Mouse (Mus musculus) CH12.LX (cell line): ENCODE results near the gene Tmem186. TPM values are rescaled to one million over a fixed set of nuclear protein-coding genes. Genes with fewer than 3 reads are reported as not detected.

ENCODE experiments used
- DNase-seq: peaks from one replicate; pipeline ENCODE4 v3.0.0-alpha.2; 2013; ENCODE audit errors: extremely low read depth
- H3K27ac ChIP-seq: 2 replicates; pipeline ENCODE4 v1.5.1; 2012; ENCODE audit warnings: low read depth, mild to moderate bottlenecking, control low read depth, moderate library complexity; ENCODE audit not compliant: insufficient read depth
- H3K27me3 ChIP-seq: replicated peaks from 2 replicates; pipeline ENCODE3; 2012; ENCODE audit warnings: inconsistent platforms
- H3K36me3 ChIP-seq, 2 experiments: replicated peaks in 1 of 2; 2 replicates each; pipeline versions ENCODE3 to v1.6.1; 2012; ENCODE audit warnings: inconsistent platforms in 1 of 2, low read length in 1 of 2, mild to moderate bottlenecking in 1 of 2, mixed read lengths in 1 of 2, moderate library complexity in 1 of 2; ENCODE audit not compliant: control insufficient read depth in 1 of 2, insufficient read depth in 1 of 2
- H3K4me1 ChIP-seq, 2 experiments: 2 replicates each; pipeline ENCODE4 v1.6.1; 2012; ENCODE audit warnings: inconsistent platforms in 1 of 2, moderate library complexity in 1 of 2; ENCODE audit not compliant: insufficient read depth in 2 of 2, control insufficient read depth in 1 of 2
- H3K4me2 ChIP-seq: 2 replicates; pipeline ENCODE4 v1.6.1; 2012; ENCODE audit warnings: low read depth, mild to moderate bottlenecking, control low read depth; ENCODE audit not compliant: poor library complexity, insufficient read depth, severe bottlenecking
- H3K4me3 ChIP-seq, 3 experiments: fragments of 150-350 bp in 1 of 3; sonication (generic) in 1 of 3; replicated peaks in 1 of 3; 2 replicates each; pipeline versions ENCODE3 to v1.5.1; 2011 to 2012; ENCODE audit warnings: low read depth in 2 of 3, low read length in 2 of 3, mild to moderate bottlenecking in 2 of 3, moderate library complexity in 2 of 3, control low read depth in 1 of 3, improper control_type of control experiment in 1 of 3, inconsistent platforms in 1 of 3, mixed read lengths in 1 of 3; ENCODE audit not compliant: poor library complexity in 1 of 3
- H3K79me2 ChIP-seq: replicated peaks from 2 replicates; pipeline ENCODE4 v1.6.1; 2012; ENCODE audit warnings: mild to moderate bottlenecking, moderate library complexity; ENCODE audit not compliant: control insufficient read depth, poor library complexity, insufficient read depth, severe bottlenecking; ENCODE audit errors: extremely low read depth
- H3K9ac ChIP-seq: 2 replicates; pipeline ENCODE4 v1.6.1; 2012; ENCODE audit warnings: low read depth, mild to moderate bottlenecking, control low read depth, moderate library complexity; ENCODE audit not compliant: insufficient read depth
- H3K9me3 ChIP-seq: replicated peaks from 2 replicates; pipeline ENCODE3; 2012; ENCODE audit warnings: low read length, inconsistent platforms, mixed read lengths
- CTCF ChIP-seq, 2 experiments: IDR thresholded peaks in 1 of 2; conservative IDR thresholded peaks in 1 of 2; 2 replicates each; pipeline ENCODE4 v1.5.1; 2011 to 2012; ENCODE audit warnings: low read depth in 2 of 2, low read length in 2 of 2, improper control_type of control experiment in 1 of 2, inconsistent platforms in 1 of 2, mild to moderate bottlenecking in 1 of 2, moderate library complexity in 1 of 2
- E2F4 ChIP-seq: IDR thresholded peaks from 2 replicates; pipeline ENCODE4 v1.6.1; 2011; ENCODE audit warnings: low read depth, low read length, improper control_type of control experiment; ENCODE audit not compliant: insufficient replicate concordance
- ELF1 ChIP-seq: IDR thresholded peaks from 2 replicates; pipeline ENCODE4 v1.6.1; 2014; ENCODE audit warnings: low read depth, mild to moderate bottlenecking, inconsistent platforms, low read length, improper control_type of control experiment
- ETS1 ChIP-seq: conservative IDR thresholded peaks from 2 replicates; pipeline ENCODE4 v1.6.1; 2012; ENCODE audit warnings: low read depth, mild to moderate bottlenecking, inconsistent platforms, low read length, improper control_type of control experiment, moderate library complexity
- HCFC1 ChIP-seq: IDR thresholded peaks from 2 replicates; pipeline ENCODE4 v1.6.1; 2012; ENCODE audit warnings: low read depth, mild to moderate bottlenecking, inconsistent platforms, low read length, improper control_type of control experiment
- JUN ChIP-seq: IDR thresholded peaks from 2 replicates; pipeline ENCODE4 v1.6.1; 2011; ENCODE audit warnings: low read depth, mild to moderate bottlenecking, low read length, improper control_type of control experiment, moderate library complexity; ENCODE audit not compliant: insufficient read depth
- MAFK ChIP-seq: IDR thresholded peaks from 2 replicates; pipeline ENCODE4 v1.6.1; 2011; ENCODE audit warnings: low read length, improper control_type of control experiment; ENCODE audit not compliant: insufficient replicate concordance
- MAX ChIP-seq: IDR thresholded peaks from 2 replicates; pipeline ENCODE4 v1.6.1; 2011; ENCODE audit warnings: low read length, improper control_type of control experiment
- MEF2A ChIP-seq: IDR thresholded peaks from 2 replicates; pipeline ENCODE4 v1.6.1; 2014; ENCODE audit warnings: low read depth, mild to moderate bottlenecking, inconsistent platforms, low read length, improper control_type of control experiment, borderline replicate concordance
- MXI1 ChIP-seq: IDR thresholded peaks from 2 replicates; pipeline ENCODE4 v1.6.1; 2011; ENCODE audit warnings: mild to moderate bottlenecking, low read depth, low read length, improper control_type of control experiment
- NELFE ChIP-seq: IDR thresholded peaks from 2 replicates; pipeline ENCODE4 v1.6.1; 2011; ENCODE audit warnings: low read depth, low read length, improper control_type of control experiment
- NRF1 ChIP-seq: IDR thresholded peaks from 2 replicates; pipeline ENCODE4 v1.6.1; 2014; ENCODE audit warnings: low read depth, mild to moderate bottlenecking, inconsistent platforms, low read length, improper control_type of control experiment, moderate library complexity
- PAX5 ChIP-seq: IDR thresholded peaks from 2 replicates; pipeline ENCODE4 v1.6.1; 2012; ENCODE audit warnings: low read length, inconsistent platforms, mixed read lengths
- POLR2A ChIP-seq: IDR thresholded peaks from 2 replicates; pipeline ENCODE4 v1.6.1; 2011; ENCODE audit warnings: low read depth, mild to moderate bottlenecking, improper control_type of control experiment, low read length
- RAD21 ChIP-seq: IDR thresholded peaks from 2 replicates; pipeline ENCODE4 v1.6.1; 2011; ENCODE audit warnings: low read depth, mild to moderate bottlenecking, low read length, improper control_type of control experiment, moderate library complexity
- RCOR1 ChIP-seq: conservative IDR thresholded peaks from 2 replicates; pipeline ENCODE4 v1.6.1; 2012; ENCODE audit warnings: low read depth, mild to moderate bottlenecking, inconsistent platforms, low read length, improper control_type of control experiment
- SMC3 ChIP-seq: IDR thresholded peaks from 2 replicates; pipeline ENCODE4 v1.6.1; 2011; ENCODE audit warnings: low read depth, low read length, improper control_type of control experiment
- TCF12 ChIP-seq: IDR thresholded peaks from 2 replicates; pipeline ENCODE4 v1.6.1; 2014; ENCODE audit warnings: low read depth, mild to moderate bottlenecking, inconsistent platforms, low read length, improper control_type of control experiment
- USF1 ChIP-seq: IDR thresholded peaks from 2 replicates; pipeline ENCODE4 v1.6.1; 2014; ENCODE audit warnings: low read depth, mild to moderate bottlenecking, inconsistent platforms, low read length, improper control_type of control experiment
- USF2 ChIP-seq: conservative IDR thresholded peaks from 2 replicates; pipeline ENCODE4 v1.6.1; 2011; ENCODE audit warnings: low read depth, low read length, improper control_type of control experiment
- ZC3H11A ChIP-seq: IDR thresholded peaks from 2 replicates; pipeline ENCODE4 v1.6.1; 2012; ENCODE audit warnings: low read depth, mild to moderate bottlenecking, inconsistent platforms, low read length, improper control_type of control experiment
- ZNF384 ChIP-seq: IDR thresholded peaks from 2 replicates; pipeline ENCODE4 v1.6.1; 2012; ENCODE audit warnings: low read depth, low read length, improper control_type of control experiment, inconsistent platforms
- dilution Hi-C: fragments of 300-500 bp; cut with MboI; formaldehyde crosslinking; loops from 2 replicates; pipeline ENCODE4 v1.14.3; 2020; ENCODE audit warnings: low sequenced_read_pairs; ENCODE audit not compliant: extremely low pct_unique_long_range_greater_than_20kb, extremely low pct_ligation_motif_present
- in situ Hi-C: fragments of 300-500 bp; cut with MboI; formaldehyde crosslinking; loops from 3 replicates; pipeline ENCODE4 v1.14.3; 2019; ENCODE audit warnings: low sequenced_read_pairs, low pct_ligation_motif_present, low pct_unique_long_range_greater_than_20kb, mixed read lengths
- polyA plus RNA-seq: library from polyadenylated mRNA; unstranded; fragments of >175 nt; gene quantifications from 2 replicates; pipeline ENCODE4 v1.2.1, GENCODE M21; 2012; ENCODE audit warnings: low read depth; ENCODE audit not compliant: insufficient read length
- total RNA-seq, 2 experiments: library from RNA; depleted of rRNA; stranded (reverse); fragments of 300-350 nt in 1 of 2; fragments of >200 nt in 1 of 2; gene quantifications; 2 replicates each; pipeline ENCODE4 v1.2.3; 2012 to 2014

Tmem186 gene
- total and polyA plus RNA-seq, 3 experiments: 19.7 to 22.2 (median 21.9) TPM

GRCm38 (mm10) chr16:8603789-8604188, 33.7 kb downstream of the Tmem186 start:
- H3K79me2 ChIP-seq: no peaks in the 10 kb centered on the region
- H3K27me3 ChIP-seq: peaks cover 72% of the 10 kb centered on the region
- H3K4me2 ChIP-seq: no peak overlapping the region
- no peak overlapping the region for H3K27ac ChIP-seq
- dilution Hi-C loops: no loop called here
- no peak overlapping the region for H3K4me3 ChIP-seq
- H3K36me3 ChIP-seq: no peaks in the 10 kb centered on the region
- in situ Hi-C loops: no loop called here
- no peak for DNase-seq
- no peak overlapping the region for H3K9ac ChIP-seq
- no peaks in the 10 kb centered on the region for H3K9me3 ChIP-seq
- H3K4me1 ChIP-seq: no peaks in the 10 kb centered on the region
- no peak for TF ChIP-seq MEF2A
- TF ChIP-seq RCOR1: no peak
- TF ChIP-seq PAX5: no peak
- TF ChIP-seq RAD21: no peak
- no peak for TF ChIP-seq TCF12
- TF ChIP-seq ETS1: no peak
- TF ChIP-seq ZC3H11A: no peak
- no peak for TF ChIP-seq ZNF384
- TF ChIP-seq E2F4: no peak
- TF ChIP-seq MAX: no peak

- Histone ChIP-seq H3K4me3 (no peak overlapping the region), H3K79me2 (no peaks in the 10 kb centered on the region), H3K4me2 (no peak overlapping the region), H3K27ac (no peak overlapping the region), H3K27me3 (peaks cover 81% of the 10 kb centered on the region), H3K9me3 (no peaks in the 10 kb centered on the region), H3K9ac (no peak overlapping the region), H3K4me1 (no peaks in the 10 kb centered on the region), H3K36me3 (no peaks in the 10 kb centered on the region)
- in situ Hi-C loops (no loop called here), dilution Hi-C loops (no loop called here)
- no peak for DNase-seq
- no peak for TF ChIP-seq HCFC1
- no peak for TF ChIP-seq SMC3
These were observed 40.0 kb downstream of the Tmem186 start for GRCm38 (mm10) chr16:8597516-8597915.

GRCm38 (mm10) chr16:8596336-8596735, 41.2 kb downstream of the Tmem186 start:
- no peaks in the 10 kb centered on the region for H3K36me3 ChIP-seq
- H3K4me1 ChIP-seq: no peaks in the 10 kb centered on the region
- no peak for DNase-seq
- H3K9me3 ChIP-seq: no peaks in the 10 kb centered on the region
- H3K4me3 ChIP-seq: no peak overlapping the region
- TF ChIP-seq USF1 (no peak), NRF1 (no peak), TCF12 (no peak), MAFK (no peak), CTCF (conservative IDR thresholded peaks at IDR 0.05 in 1 of 2, IDR thresholded peaks at IDR 0.05 in 1 of 2; ENCODE audit: low read depth in 2 of 2, low read length in 2 of 2) (no peak), POLR2A (no peak), MXI1 (no peak), ELF1 (no peak), E2F4 (no peak), NELFE (no peak), USF2 (no peak), HCFC1 (no peak), SMC3 (no peak), JUN (no peak)
- no peaks in the 10 kb centered on the region for H3K79me2 ChIP-seq
- no peak overlapping the region for H3K27ac ChIP-seq
- no peak overlapping the region for H3K9ac ChIP-seq
- peaks cover 77% of the 10 kb centered on the region for H3K27me3 ChIP-seq
- no peak overlapping the region for H3K4me2 ChIP-seq
- dilution Hi-C loops: no loop called here
- in situ Hi-C loops: no loop called here
